Mouse (Mus musculus): Measurements from ENCODE around the gene Ccnl2.
A peak's percentile ranks its signal among the peaks of the same experiment; 100 is the strongest.

The Ccnl2 gene

DNA sequence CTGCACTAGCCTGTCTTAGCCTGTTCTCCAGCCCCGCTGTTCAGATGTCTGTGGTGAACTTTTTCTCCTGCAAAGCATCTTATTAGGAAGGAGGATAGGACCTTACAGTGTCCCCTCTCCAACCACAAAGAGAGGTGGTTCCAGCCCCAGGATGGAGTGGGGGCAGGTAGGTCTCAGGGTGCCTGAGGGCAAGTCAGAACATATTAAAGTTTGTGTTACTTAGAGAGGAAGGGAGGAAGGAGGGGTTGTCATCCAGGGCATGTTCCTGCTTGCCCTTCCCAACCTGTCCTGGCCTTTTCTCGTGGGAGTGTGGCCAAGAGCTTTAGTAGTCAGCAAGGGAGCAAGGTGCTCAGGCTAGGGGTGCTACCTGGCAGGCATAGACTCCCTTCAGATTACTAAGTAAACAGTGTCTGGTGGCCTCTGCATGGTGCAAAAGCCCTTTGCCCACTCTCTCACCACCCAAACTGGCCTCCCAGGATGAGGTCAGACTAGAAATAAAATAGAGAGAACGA is 21.6 kb upstream of the Ccnl2 start:
- DNase-seq = no peak

DNA sequence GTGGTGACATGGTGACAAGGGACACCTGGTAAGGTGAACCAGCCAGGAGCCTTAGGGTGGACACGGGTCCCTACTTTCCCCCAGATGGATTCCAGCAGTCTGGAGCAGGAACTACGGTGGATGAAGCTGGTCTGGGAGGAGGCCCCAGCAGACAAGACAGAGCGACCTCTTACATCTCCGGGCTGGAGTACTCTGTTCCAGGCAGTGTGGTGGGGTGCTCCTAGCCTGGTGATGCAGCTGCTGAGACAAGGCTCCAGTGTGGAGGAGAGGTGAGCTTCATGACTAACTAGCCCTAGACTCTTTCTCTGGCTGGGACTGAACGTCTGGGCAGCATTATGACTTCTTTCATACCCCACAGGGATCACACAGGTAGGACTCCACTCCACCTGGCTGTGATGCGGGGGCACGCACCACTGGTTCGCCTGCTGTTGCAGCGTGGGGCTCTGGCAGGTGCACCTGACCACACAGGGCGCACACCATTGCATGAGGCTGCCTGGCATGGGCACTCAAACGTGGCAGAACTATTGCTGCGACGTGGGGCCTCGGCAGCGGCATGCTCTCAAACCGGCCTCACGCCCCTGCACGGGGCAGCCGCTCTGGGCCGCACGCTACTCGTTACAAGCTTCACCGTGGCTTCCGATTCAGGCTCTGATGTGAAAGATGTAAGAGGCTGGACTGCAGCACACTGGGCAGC is 20.9 kb upstream of the Ccnl2 start:
- no peak for DNase-seq

DNA sequence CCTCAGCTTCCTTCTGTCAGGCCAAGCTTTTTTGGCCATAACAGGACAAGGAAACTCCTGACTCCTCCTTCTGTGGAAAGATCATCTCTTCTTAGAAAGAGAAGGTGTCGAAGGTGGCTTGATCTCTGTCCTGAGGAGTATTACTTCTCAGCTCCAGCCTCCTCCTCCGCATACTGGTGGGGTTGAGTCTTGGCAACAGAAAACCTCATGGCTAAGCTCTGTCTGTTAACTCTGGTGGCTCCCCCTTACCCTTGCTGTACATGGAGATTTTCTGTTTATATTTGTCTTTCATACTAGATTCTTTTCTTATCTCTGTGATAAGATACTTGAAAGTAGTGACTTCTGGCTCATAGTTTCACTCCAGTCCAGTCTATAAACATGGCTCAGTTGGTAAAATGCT is 18.6 kb upstream of the Ccnl2 start:
- DNase-seq = no peak

DNA sequence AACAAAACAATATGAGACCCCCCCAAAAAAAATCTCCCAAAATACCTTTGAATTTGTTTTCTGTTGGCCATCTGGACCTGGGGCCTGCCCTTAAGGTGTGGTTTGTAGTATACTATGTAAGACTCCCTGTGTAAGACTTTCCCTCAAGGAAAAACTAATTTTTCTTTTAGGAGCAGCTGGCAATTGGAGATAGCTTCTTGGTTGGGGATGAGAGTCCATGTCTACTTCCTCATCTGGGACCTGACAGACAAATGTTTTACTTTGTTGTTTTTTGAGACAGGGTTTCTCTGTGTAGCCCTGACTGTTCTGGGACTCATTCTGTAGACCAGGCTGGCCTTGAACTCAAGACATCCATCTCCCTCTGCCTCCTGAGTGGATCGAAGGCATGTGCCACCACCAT is 10.2 kb upstream of the Ccnl2 start:
- DNase-seq = no peak

DNA sequence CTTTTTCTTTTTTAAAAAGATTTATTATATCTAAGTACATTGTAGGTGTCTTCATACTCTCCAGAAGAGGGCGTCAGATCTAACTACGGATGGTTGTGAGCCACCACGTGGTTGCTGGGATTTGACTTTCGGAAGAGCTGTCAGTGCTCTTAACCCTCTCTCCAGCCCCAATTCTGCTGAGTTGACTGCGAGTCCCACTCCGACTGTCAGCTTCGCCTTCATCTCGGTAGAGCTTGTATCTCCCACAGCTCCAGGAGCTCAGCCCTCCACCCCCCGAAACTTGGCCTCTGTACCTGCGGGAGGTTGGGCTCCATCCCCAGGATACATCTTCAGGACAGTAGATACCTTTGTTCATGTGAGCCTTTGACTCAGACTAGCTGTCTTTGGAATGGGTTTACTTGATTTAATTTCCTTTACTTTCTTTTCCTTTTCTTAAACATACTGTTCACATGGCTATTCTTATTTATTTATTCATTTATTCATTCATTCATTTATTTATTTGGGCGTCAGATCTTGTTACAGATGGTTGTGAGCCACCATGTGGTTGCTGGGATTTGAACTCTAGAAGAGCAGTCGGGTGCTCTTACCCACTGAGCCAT is 9.4 kb upstream of the Ccnl2 start, which contains the start of gene Mrpl20:
TSS of gene Mrpl20 (plus strand) at position 138 of the 599 bp plus-strand sequence.
- no peak for DNase-seq

DNA sequence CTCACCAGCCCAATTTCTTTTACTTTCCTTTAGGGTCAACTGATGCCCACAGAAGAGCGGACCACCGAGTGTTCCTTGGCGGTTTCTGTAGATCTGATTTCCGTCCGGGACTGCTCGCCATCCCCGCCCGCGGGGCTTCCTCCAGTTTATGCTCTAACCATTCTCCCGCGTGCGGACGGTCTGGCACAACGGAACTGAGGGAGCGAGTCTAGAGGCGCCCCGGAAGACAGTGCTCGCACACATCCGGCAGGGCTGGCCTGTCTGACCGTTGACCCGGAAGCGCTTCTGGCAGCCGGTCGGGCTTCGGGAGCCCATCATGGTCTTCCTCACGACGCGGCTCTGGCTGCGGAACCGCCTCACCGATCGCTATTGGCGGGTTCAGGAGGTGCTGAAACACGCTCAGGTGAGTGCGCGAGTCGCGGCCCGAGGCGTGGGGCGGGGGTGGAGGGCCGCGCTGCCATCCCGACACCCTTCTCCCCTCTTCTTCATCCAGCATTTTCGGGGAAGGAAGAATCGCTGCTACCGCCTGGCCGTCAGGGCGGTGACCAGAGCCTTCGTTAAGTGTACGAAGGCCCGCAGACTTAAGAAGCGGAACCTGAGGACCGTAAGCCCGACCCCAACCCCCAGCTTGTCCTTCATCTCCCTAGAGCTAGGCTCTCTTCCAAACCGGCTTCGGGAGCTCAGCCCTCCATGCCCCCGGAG is 8.8 kb upstream of the Ccnl2 start:
- DNase-seq = peak; percentile 92

DNA sequence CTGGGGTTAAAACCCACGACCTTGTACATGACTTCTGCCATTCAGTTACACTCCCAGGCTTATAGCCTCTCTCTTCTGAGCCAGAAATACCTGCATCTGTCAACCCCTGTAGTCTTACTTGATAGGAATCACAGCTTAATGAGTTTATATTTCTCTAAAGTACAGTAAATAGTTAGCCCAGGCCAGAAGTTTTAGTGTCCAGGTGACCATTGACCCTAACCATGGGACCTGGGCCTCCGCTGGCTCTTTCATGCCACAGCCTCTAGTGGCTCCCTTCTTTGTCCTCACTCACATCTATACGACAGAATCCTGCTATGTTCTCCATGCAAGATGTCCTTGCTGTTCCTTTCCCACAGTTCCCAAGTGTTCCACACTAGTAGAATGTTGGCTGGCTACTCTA is 4.4 kb upstream of the Ccnl2 start:
- DNase-seq = no peak

DNA sequence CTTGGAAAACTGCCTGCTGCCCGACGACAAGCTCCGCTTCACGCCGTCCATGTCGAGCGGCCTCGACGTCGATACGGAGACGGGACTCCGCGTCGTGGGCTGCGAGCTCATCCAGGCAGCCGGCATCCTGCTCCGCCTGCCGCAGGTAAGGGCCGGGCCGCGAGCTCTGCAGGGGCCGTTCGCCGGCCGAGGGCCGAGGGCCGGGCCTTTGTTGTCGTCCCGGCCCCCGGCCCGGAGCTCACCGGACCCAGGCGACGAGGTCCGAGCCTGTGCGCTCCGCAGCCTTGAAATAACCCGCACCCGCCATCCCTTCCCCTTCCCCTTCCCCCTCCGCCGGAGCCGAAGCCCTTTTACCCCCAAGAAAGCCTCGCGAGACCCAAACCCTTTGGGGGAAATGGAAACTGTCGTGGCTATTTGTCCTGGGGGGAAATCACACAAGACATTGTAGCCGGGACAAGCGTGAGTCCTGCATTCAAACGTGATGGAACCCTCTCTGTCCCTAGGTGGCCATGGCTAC is 434 bp downstream of the Ccnl2 start:
- DNase-seq = no peak

DNA sequence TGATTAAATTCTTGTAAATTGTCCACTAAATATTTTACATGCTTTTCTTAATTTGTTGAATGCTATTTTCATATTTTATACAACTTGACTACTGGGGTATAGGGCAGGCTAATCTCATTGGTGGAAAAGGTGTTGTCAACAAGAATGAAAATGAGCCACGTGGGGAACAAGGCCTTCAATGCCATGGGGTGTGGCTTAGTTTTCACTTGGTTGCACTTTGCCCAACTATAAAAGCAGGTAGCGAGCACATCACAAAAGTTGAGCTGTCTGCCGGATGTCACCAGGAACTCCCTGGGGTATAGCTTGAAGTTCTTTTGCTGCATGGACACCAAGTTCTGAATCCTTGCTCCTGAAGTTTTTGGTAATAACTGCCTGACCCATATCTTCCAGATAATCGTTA is 5.2 kb downstream of the Ccnl2 start:
- no peak for DNase-seq

DNA sequence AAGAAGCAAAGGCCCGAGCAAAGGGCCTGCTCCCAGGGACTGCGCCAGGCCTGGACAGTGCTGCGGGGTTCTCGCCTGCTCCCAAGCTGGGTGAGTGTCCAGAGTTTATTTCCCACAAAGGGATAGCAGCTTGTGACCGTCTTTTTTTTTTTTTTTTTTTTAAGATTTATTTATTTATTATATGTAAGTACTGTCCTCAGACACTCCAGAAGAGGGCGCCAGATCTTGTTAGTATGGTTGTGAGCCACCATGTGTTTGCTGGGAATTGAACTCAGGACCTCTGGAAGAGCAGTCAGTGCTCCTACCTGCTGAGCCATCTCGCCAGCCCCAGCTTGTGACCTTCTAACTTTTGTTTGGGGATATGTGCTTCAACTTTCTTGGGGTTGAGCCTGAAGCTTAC is 8.7 kb downstream of the Ccnl2 start:
- DNase-seq = no peak

DNA sequence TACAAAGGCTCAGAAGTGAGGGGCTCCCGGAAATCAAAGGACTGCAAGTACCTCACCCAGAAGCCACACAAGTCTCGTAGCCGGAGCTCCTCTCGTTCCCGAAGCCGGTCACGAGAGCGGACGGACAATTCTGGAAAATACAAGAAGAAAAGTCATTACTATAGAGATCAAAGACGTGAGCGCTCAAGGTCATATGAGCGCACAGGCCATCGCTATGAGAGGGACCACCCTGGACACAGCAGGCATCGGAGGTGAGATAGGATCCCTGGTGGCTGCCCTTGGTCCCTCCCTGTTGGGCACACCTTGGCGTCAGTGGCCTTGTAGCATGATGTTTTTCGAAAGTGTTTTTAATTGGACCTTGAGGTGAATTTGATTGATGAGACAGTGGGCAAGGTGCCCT is 11.2 kb downstream of the Ccnl2 start:
- no peak for DNase-seq

DNA sequence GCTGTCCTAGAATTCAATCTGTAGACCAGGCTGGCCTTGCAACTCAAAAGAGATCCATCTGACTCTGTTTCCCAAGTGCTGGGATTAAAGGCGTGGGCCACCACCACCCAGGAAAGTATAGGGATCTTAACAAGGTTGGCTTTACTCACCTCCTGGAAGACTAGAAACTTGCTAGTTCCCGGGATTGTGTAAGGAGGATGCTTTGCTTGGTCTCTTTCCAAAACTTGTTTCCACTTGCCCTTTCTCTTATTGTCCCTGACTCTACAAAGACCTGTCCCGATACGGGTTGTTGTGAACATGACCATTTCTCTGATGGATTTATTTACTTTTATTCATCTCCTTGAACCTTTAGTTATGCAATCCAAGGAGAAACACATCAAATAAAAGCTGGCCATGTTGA is 17.6 kb downstream of the Ccnl2 start:
- no peak for DNase-seq

DNA sequence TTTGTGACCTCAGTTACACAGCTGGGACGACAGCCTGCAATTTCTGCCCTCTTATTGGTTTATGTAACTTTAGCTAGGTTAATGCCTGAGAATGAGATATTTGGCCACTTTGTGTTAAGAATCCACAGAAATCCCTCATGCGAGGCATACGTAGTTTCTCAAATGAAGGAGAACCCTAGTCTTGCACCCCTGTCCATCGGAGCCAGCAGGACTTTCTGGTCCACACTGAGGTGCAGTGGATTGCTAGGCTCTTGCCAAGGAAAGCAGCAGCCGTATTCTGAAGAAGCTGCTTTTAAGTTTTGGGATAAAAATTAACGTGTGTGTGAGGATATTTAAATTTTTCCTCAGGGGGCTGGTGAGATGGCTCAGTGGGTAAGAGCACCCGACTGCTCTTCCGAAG is 18.3 kb downstream of the Ccnl2 start:
- DNase-seq = no peak

DNA sequence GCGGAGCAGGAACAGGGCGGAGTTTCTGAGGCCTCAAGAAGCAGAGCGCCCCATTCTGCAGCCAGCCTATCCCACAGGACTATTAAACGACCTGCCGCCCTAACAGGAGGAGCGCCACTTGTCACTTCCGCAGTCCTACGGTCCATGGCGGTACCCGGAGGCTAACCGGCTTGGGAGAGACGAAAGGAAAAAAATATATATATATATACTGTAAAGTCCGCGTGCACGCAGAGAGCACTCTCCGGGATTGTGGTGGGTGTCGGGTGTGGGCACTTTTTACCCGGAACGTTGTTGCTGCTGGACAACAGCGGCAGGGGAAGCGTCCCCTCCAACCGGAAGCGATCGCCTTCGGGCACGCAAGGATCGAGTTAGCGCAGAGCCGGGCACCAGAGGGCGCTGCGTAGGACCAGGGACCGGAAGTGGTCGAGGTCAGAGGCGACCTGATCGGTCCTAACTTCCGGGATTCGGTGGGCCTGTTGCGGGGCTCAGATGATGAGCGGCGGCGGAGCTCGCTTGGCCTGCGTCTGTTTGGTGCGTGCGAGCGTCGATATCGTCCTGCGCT is 19.0 kb downstream of the Ccnl2 start, which contains the start of gene Aurkaip1:
TSS of gene Aurkaip1 (plus strand) at position 68 of the 562 bp plus-strand sequence.
- DNase-seq = peak; percentile 94

DNA sequence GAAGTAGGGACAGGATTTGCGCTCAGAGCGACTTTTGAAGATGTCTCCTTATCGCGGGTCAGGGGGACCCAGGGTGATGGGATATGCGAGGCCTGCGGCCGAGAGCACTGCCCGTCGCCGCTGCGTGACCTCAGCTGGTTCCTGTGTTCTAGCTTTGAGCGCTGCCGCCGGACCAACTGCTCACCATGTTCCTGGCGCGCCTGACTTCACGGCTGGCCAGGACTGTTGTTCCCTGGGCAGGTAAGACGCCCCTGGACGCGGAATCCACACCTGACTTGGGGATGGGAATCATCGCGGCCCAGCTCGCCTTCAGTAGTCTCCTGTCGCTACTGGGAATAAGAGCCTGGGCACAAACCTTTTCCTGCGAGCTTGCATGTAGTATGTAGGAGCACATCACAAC is 19.5 kb downstream of the Ccnl2 start:
- DNase-seq = no peak

DNA sequence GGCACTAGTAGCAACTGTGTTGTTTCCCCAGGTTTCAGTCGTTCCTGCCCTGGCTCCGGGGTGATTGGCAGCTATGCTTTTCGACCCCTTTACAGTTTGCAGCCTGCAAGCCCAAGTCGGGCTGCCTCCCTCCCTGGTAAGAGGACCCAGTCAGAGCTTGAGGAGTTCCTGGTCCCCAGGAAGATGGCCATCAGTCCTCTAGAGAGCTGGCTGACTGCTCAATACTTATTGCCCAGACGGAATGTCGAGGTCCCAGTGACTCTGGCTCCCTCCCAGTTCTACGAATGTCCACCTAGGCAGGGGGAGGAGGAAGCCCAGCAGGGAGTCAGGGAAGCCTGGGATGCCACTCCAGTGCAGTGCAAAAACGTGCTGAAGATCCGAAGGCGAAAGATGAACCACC is 20.0 kb downstream of the Ccnl2 start:
- DNase-seq = no peak

DNA sequence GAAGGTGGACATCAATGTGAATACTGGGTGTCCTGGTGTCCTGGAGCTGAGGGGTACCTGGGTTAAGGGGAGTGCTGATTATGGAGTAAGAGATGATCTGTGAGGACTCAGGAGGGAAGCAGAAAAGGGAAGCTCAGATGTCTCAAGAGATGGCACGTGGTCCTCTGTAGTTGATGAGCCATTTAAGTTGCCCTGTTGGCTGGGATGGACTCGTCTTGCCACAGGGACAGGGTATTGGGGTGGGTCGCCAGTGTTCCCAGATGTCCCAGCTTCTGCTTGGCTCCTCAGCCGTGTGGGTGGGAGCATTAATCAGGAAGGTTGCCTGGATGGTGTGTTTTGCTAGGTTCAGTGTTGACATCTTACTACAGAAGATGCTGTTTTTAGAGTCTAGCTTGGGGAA is 20.9 kb downstream of the Ccnl2 start:
- no peak for DNase-seq

DNA sequence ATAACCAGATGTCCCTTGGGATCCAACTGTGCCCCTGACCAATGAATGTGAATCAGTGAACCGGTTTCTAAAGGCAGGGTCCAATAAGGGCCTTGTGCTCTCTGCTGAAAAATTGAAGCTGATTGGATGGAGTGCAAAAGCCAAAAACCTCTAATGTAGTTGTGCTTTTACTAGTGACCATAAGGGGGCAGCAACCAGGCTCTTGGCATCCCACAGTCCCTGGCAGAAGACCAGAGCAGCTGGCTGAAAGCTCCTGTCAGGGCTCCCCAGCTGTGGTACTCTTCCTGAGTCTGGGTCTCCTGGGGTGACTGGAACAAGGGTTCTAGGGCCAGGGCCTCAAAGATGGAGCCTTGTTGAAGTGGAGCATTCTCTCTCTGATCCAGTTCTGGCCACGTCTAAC is 21.5 kb downstream of the Ccnl2 start:
- peak; percentile 79 for DNase-seq

DNA sequence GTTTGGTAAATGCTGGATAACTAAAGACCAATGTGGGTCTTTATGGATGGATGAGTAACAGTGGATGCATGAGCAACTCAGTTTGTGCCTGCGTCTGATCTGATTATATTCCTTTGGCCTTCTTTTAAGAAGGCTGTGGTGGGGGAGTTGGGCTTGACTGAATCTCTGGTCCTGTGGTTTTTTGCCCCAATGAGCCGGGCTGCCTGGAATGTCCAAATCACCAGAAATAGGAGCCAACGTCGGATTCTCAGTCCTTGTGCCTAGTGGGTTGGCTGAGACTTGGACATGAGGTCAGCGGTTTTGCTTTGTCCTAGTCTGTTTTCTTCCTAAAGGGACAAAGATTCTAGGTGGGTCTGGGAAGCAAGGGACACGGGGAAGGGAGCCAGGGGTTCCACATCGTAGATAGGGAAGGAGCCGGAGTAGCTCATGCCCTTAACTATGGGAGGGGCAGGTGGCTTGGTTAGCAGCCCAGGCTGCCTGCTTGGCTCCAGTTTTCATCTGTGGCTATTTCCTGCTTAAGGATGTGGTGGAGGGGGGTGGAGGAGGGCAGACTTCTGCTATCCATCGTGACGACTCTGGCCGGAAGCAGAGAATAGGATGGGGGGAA is 25.2 kb downstream of the Ccnl2 start:
- DNase-seq = no peak

DNA sequence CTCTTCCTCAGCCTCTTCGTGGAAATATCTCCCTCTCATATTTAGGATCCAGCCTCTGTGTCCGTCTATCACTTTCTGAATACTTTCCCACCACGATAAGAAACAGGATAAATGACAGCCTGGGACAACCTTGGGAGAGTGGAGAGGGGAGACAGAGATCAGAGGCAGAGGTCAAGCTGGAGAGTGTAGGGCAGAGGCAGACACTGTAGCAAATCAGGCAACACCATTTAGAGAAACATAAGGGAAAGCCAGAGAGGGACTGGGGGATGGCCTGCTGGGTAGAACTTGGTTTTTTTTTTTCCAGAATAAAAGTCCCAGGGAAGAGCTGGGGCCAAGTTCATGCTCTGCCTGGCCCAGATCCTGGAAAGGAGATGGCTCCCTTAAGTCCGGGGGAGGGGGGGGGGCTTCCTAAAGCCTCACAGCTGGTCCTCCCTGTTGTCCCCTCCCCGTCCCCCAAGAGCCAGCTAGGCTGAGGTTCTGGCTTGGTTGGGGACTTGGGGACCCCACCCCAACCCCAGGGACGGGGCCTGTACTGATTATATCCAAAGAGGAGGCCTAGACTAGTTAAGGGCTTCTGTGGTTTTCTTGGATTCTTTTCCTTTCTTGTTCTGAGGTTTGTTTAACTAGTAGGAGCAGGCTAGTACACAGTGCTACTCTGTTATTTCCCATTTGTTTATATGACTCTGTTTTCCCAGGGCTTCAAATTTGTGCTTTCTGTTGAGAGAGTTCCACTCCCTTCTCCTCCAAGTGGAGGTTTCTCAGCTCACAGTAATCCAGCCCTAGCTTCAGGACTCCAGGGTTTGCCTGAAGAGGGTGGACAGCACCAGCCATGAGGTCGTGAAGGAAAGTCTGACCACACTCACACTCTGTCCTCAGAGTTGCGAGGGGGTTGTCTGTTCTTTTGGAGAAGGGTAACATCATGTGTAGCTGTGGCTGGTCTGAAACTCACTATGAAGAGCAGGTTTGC is 26.2 kb downstream of the Ccnl2 start:
- DNase-seq = no peak

DNA sequence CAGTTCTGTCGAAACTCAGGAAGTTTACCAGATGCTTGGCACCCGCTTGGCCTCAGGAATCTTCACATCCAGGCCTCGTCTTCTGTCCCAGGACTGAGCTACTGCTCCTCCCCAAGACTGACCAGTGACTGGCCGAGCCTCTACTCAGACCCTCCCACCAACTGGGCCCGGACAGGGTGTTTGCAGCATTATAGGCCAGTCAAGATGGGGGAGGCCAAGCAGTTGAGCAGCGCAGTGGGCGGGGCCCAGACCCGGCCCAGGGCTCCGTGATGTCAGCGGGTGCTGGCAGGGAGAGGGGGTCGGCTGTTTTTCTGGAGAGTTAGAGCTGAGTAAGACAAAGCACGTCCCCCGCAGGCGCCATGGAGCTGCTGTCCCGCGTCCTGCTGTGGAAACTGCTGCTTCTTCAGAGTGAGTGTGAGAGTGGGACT is 27.2 kb downstream of the Ccnl2 start, which contains the start of gene Mxra8:
TSS of gene Mxra8 (plus strand) at position 198 of the 428 bp plus-strand sequence.
- no peak for DNase-seq

All from layer of hippocampus, adult 9-11 months (tissue).